In the genomic region with DNA sequence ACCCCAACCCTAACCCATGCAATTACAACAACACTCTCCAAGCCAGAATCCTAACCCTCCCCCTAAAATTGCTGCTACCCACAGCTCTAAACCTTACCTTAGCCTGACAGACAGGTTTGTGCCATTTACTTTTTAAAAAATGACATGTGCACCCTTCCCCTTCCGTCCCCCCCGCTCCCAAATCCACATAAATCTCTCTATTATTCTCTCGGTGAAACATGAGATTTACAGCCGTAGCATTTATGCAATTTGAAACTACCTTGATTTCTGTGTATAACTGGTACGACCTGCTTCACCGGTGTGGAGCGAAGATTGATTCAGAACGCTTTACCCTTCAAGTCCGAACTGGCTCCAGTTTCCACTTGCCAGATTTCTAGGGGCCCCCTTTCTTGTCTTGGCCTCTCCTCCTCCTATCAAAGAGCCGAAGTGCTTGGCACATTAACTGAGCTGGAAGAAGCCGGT, we compare ENCODE assay signal across 11 mouse cellular contexts. TPM values are rescaled to one million over a fixed set of nuclear protein-coding genes. Genes with fewer than 3 reads are reported as not detected.
DNase-seq lines count a peak whose midpoint lies in the region; ATAC-seq and TF ChIP-seq lines count a peak whose summit lies in the region.
"Had no signal": no experiment of that assay in that cellular context is flagged by ENCODE, and none has a peak within 500 bp of the region (broad histone marks: within the 10 kb centered on the region; RNA-seq: fewer than 3 reads in every experiment).

No protein-coding gene starts in this region.

- no peak for TF ChIP-seq CTCF in kidney, postnatal 0 days (IDR thresholded peaks at IDR 0.05; ENCODE audit: low read depth)
- no peak for TF ChIP-seq CTCF in kidney, adult 2 months (conservative IDR thresholded peaks at IDR 0.05; ENCODE audit: insufficient read depth, insufficient read length, low read depth, low read length)

- no peak overlapping the region for H3K4me3 ChIP-seq in kidney, postnatal 0 days (replicated peaks; ENCODE audit: low read depth, low read length)
- no peak overlapping the region for H3K4me3 ChIP-seq in kidney, adult 2 months (ENCODE audit: insufficient read depth, low read depth, low read length)
- H3K4me3 ChIP-seq in embryonic facial prominence, embryonic 14.5 days (ENCODE audit: low read depth, low read length): no peak overlapping the region
- H3K4me3 ChIP-seq in intestine, embryonic 16.5 days (ENCODE audit: low read length): no peak overlapping the region
- H3K4me3 ChIP-seq in stomach, embryonic 15.5 days (replicated peaks): no peak overlapping the region
- H3K4me3 ChIP-seq: heart, embryonic 10.5 days had no signal

- H3K27me3 ChIP-seq in kidney, postnatal 0 days (ENCODE audit: insufficient read depth, low read length): no peaks in the 10 kb centered on the region
- no peaks in the 10 kb centered on the region for H3K27me3 ChIP-seq in kidney, adult 2 months (replicated peaks; ENCODE audit: control insufficient read depth, insufficient read depth, low read length)
- H3K27me3 ChIP-seq in embryonic facial prominence, embryonic 14.5 days (replicated peaks; ENCODE audit: control insufficient read depth, insufficient read depth, low read length): no peaks in the 10 kb centered on the region
- H3K27me3 ChIP-seq in intestine, embryonic 16.5 days (replicated peaks; ENCODE audit: control insufficient read depth, insufficient read depth, low read length): no peaks in the 10 kb centered on the region
- H3K27me3 ChIP-seq in stomach, embryonic 15.5 days (replicated peaks): no peaks in the 10 kb centered on the region

- no peak overlapping the region for H3K27ac ChIP-seq in kidney, postnatal 0 days
- no peak overlapping the region for H3K27ac ChIP-seq in kidney, adult 2 months (ENCODE audit: insufficient read depth, low read depth, low read length)
- peak overlapping the region; percentile 75 for H3K27ac ChIP-seq in embryonic facial prominence, embryonic 14.5 days (replicated peaks; ENCODE audit: low read depth, low read length)
- H3K27ac ChIP-seq in intestine, embryonic 16.5 days (ENCODE audit: low read length): no peak overlapping the region
- peak overlapping the region; percentile 57; the same call in 1 of the 2 replicates for H3K27ac ChIP-seq in stomach, embryonic 15.5 days
- H3K27ac ChIP-seq: heart, embryonic 10.5 days had no signal

- no peak overlapping the region for H3K9ac ChIP-seq in kidney, postnatal 0 days (ENCODE audit: low read depth, low read length)
- H3K9ac ChIP-seq in embryonic facial prominence, embryonic 14.5 days (ENCODE audit: low read depth, low read length): no peak overlapping the region
- H3K9ac ChIP-seq in intestine, embryonic 16.5 days (ENCODE audit: low read depth, low read length): no peak overlapping the region
- no peak overlapping the region for H3K9ac ChIP-seq in stomach, embryonic 15.5 days

- H3K36me3 ChIP-seq in kidney, postnatal 0 days (ENCODE audit: insufficient read depth, low read length): no peaks in the 10 kb centered on the region
- no peaks in the 10 kb centered on the region for H3K36me3 ChIP-seq in kidney, adult 2 months (ENCODE audit: control insufficient read depth, insufficient read depth, low read length)
- H3K36me3 ChIP-seq in embryonic facial prominence, embryonic 14.5 days (ENCODE audit: control insufficient read depth, insufficient read depth, low read length): no peaks in the 10 kb centered on the region
- no peaks in the 10 kb centered on the region for H3K36me3 ChIP-seq in intestine, embryonic 16.5 days (ENCODE audit: control insufficient read depth, insufficient read depth, low read length)
- no peaks in the 10 kb centered on the region for H3K36me3 ChIP-seq in stomach, embryonic 15.5 days
- H3K36me3 ChIP-seq: heart, embryonic 10.5 days had no signal

- DNase-seq in kidney, postnatal 0 days (ENCODE audit: low spot score): peak; percentile 6
- DNase-seq in kidney, adult 2 months: no peak
- peak; percentile 94 for DNase-seq in embryonic facial prominence, embryonic 14.5 days (ENCODE audit: low spot score)
- DNase-seq in left cerebral cortex, adult 11 months (ENCODE audit: low spot score): no peak
- no peak for DNase-seq in spleen, adult 18-20 months
- DNase-seq: cerebellum, postnatal 10 days had no signal

- H3K9me3 ChIP-seq in kidney, postnatal 0 days (replicated peaks; ENCODE audit: low read length): no peaks in the 10 kb centered on the region
- H3K9me3 ChIP-seq in embryonic facial prominence, embryonic 14.5 days (ENCODE audit: control insufficient read depth, low read length): no peaks in the 10 kb centered on the region
- no peaks in the 10 kb centered on the region for H3K9me3 ChIP-seq in intestine, embryonic 16.5 days (ENCODE audit: control insufficient read depth, low read length)
- H3K9me3 ChIP-seq in stomach, embryonic 15.5 days: no peaks in the 10 kb centered on the region
- H3K9me3 ChIP-seq: heart, embryonic 10.5 days had no signal

- H3K4me2 ChIP-seq in kidney, postnatal 0 days (ENCODE audit: low read length): no peak overlapping the region
- H3K4me2 ChIP-seq in embryonic facial prominence, embryonic 14.5 days (ENCODE audit: low read depth, low read length): peak overlapping the region; percentile 33; the same call in 1 of the 2 replicates
- peak overlapping the region; percentile 30; the same call in 1 of the 2 replicates for H3K4me2 ChIP-seq in intestine, embryonic 16.5 days (ENCODE audit: low read depth, low read length)
- H3K4me2 ChIP-seq in stomach, embryonic 15.5 days: peak overlapping the region; percentile 16
- H3K4me2 ChIP-seq: liver, embryonic 11.5 days; midbrain, embryonic 11.5 days had no signal

- no peak for ATAC-seq in kidney, postnatal 0 days (replicated peaks; ENCODE audit: low FRiP score, low read depth)
- peak; percentile 92 for ATAC-seq in embryonic facial prominence, embryonic 14.5 days (ENCODE audit: low read depth)
- ATAC-seq in intestine, embryonic 16.5 days: no peak
- ATAC-seq in stomach, embryonic 15.5 days (ENCODE audit: insufficient read depth, low FRiP score, low read depth): peak; percentile 72; the same call in 1 of the 2 replicates

- H3K4me1 ChIP-seq in kidney, postnatal 0 days (replicated peaks; ENCODE audit: insufficient read depth, low read length): no peaks in the 10 kb centered on the region
- H3K4me1 ChIP-seq in kidney, adult 2 months (ENCODE audit: control insufficient read depth, insufficient read depth, low read length): no peaks in the 10 kb centered on the region
- no peaks in the 10 kb centered on the region for H3K4me1 ChIP-seq in embryonic facial prominence, embryonic 14.5 days (ENCODE audit: control insufficient read depth, insufficient read depth, low read length)
- peaks cover 4% of the 10 kb centered on the region; the same call in 1 of the 2 replicates for H3K4me1 ChIP-seq in intestine, embryonic 16.5 days (ENCODE audit: control insufficient read depth, insufficient read depth, low read length)
- no peaks in the 10 kb centered on the region for H3K4me1 ChIP-seq in stomach, embryonic 15.5 days
- H3K4me1 ChIP-seq: heart, embryonic 10.5 days had no signal

- 22% methylated on average over 11 of the region's 11 CpGs for WGBS in kidney, postnatal 0 days
- 46% methylated on average over 11 of the region's 11 CpGs for WGBS in kidney, adult 2 months
- 31% methylated on average over 11 of the region's 11 CpGs for WGBS in embryonic facial prominence, embryonic 14.5 days
- 44% methylated on average over 11 of the region's 11 CpGs for WGBS in intestine, embryonic 16.5 days
- 34% methylated on average over 11 of the region's 11 CpGs for WGBS in stomach, embryonic 15.5 days

- no peak for TF ChIP-seq POLR2A in kidney, adult 2 months (IDR thresholded peaks at IDR 0.05; ENCODE audit: low read depth, low read length)

RNA-seq across cellular contexts. Expression of gene Pard3, which starts 38.4 kb away (rescaled TPM):
- polyA plus RNA-seq in kidney, postnatal 0 days (2015; fragmentation: Nextera tagmentation; extraction: Ambion mirVana): 23.1 and 23.2 TPM in 2 replicates
- polyA plus RNA-seq in kidney, adult 2 months (2012; rRNA removed): 51.2 and 56.6 TPM in 2 replicates
- 35.4 and 38.7 TPM in 2 replicates for polyA plus RNA-seq in embryonic facial prominence, embryonic 14.5 days (2014; fragmentation: Nextera tagmentation; extraction: Ambion mirVana)
- polyA plus RNA-seq in intestine, embryonic 16.5 days (2015; fragmentation: Nextera tagmentation; extraction: Ambion mirVana): 17.3 and 19.1 TPM in 2 replicates
- 27.6 and 28.3 TPM in 2 replicates for polyA plus RNA-seq in stomach, embryonic 15.5 days (2015; fragmentation: Nextera tagmentation; extraction: Ambion mirVana)

RNA-seq across cellular contexts. Expression of gene Rbm34, which starts 54.4 kb away (rescaled TPM):
- 28.6 and 31.4 TPM in 2 replicates for polyA plus RNA-seq in kidney, postnatal 0 days (2015; fragmentation: Nextera tagmentation; extraction: Ambion mirVana)
- 5.5 and 5.7 TPM in 2 replicates for polyA plus RNA-seq in kidney, adult 2 months (2012; rRNA removed)
- polyA plus RNA-seq in embryonic facial prominence, embryonic 14.5 days (2014; fragmentation: Nextera tagmentation; extraction: Ambion mirVana): 20.3 and 22.7 TPM in 2 replicates
- polyA plus RNA-seq in intestine, embryonic 16.5 days (2015; fragmentation: Nextera tagmentation; extraction: Ambion mirVana): 20.6 and 22.0 TPM in 2 replicates
- polyA plus RNA-seq in stomach, embryonic 15.5 days (2015; fragmentation: Nextera tagmentation; extraction: Ambion mirVana): 24.3 and 26.5 TPM in 2 replicates

Comparison
In these comparisons a context has a peak if more than half of its experiments do, and no peak if none do; other contexts are left out.
1. DNase-seq: peak in kidney, postnatal 0 days (single experiment) and embryonic facial prominence, embryonic 14.5 days (single experiment); none in kidney, adult 2 months (single experiment), left cerebral cortex, adult 11 months (single experiment) and spleen, adult 18-20 months (0 of 2).
2. ATAC-seq: peak in embryonic facial prominence, embryonic 14.5 days (single experiment) and stomach, embryonic 15.5 days (single experiment); none in kidney, postnatal 0 days (single experiment) and intestine, embryonic 16.5 days (single experiment).
3. H3K27ac ChIP-seq: peak in embryonic facial prominence, embryonic 14.5 days (single experiment) and stomach, embryonic 15.5 days (single experiment); none in kidney, postnatal 0 days (single experiment), kidney, adult 2 months (single experiment) and intestine, embryonic 16.5 days (single experiment).